Mouse (Mus musculus) heart, embryonic 16.5 days (tissue): ENCODE measurements at regions not wholly inside any gene's neighbourhood (a gene's known extent, or its start where the extent isn't known, plus 50 kb on each side); places are given as distances from the start of the nearest gene placed in this dataset.

Source experiments
- ATAC-seq: fragments of 200-750 bp; cut with Nextera tagmentation; replicated peaks from 2 replicates; pipeline ENCODE4 v1.8.0; 2017; ENCODE audit warnings: moderate number of reproducible peaks; ENCODE audit not compliant: insufficient read depth, low FRiP score; ENCODE audit errors: extremely low read depth
- H3K27ac ChIP-seq: fragments of 300-500 bp; sonication (generic); 2 replicates; pipeline ENCODE4 v1.5.1; 2014; ENCODE audit warnings: mild to moderate bottlenecking, low read length, control low read depth, moderate library complexity
- H3K27me3 ChIP-seq: fragments of 300-500 bp; sonication (generic); 2 replicates; pipeline ENCODE4 v1.6.1; 2014; ENCODE audit warnings: low read length, mixed read lengths; ENCODE audit not compliant: control insufficient read depth, insufficient read depth
- H3K36me3 ChIP-seq: fragments of 300-500 bp; sonication (generic); 2 replicates; pipeline ENCODE4 v1.6.1; 2014; ENCODE audit not compliant: control insufficient read depth, insufficient read depth
- H3K4me1 ChIP-seq: fragments of 300-500 bp; sonication (generic); 2 replicates; pipeline ENCODE4 v1.6.1; 2014; ENCODE audit warnings: low read length, mixed read lengths; ENCODE audit not compliant: control insufficient read depth, insufficient read depth
- H3K4me2 ChIP-seq: fragments of 300-500 bp; sonication (generic); 2 replicates; pipeline ENCODE4 v1.6.1; 2014; ENCODE audit warnings: low read depth, mild to moderate bottlenecking, control low read depth, low read length
- H3K4me3 ChIP-seq: fragments of 300-500 bp; sonication (generic); 2 replicates; pipeline ENCODE4 v1.5.1; 2014; ENCODE audit warnings: mild to moderate bottlenecking, control low read depth, low read length
- H3K9ac ChIP-seq: fragments of 300-500 bp; sonication (generic); 2 replicates; pipeline ENCODE4 v1.6.1; 2014; ENCODE audit warnings: low read length, control low read depth
- H3K9me3 ChIP-seq: fragments of 300-500 bp; sonication (generic); replicated peaks from 2 replicates; pipeline ENCODE4 v1.6.1; 2016; ENCODE audit warnings: low read length; ENCODE audit not compliant: control insufficient read depth
- WGBS: fragments of 180-500 bp; shearing (Covaris S2); extraction: QIAGEN DNeasy Blood & Tissue Kit; methylation state at CpG from one replicate; pipeline ENCODE4 v1.1.7; 2014; 5-methylcytosine and 5-hydroxymethylcytosine counted together

DNA sequence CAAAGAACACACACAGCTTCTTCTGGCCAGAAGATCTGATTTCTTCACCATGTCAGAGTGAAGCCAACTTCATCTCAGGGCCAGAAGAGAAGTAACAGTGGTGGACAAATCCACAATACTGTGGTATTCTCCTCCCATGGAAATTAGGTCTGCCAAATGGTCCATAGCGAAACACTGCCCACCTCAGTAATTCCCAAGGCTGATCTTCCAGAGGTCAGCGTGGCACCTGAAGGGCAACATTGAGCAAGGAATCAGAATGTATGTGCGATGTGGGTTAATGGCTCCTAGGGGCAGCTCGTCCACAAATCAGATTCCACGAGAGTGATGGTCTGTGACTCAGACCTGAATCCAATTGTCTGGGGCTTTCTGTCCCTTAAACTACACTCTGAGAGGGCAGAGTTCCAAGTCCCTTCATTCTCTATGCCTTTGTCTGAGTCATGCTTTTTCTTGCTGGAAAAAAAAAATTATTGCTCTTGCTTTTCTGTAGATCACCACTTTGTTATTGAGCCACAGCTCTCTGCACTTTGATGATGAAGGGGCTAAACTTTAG is 307.9 kb upstream of the Noct start:
- Histone ChIP-seq H3K9me3 (no peaks in the 10 kb centered on the region), H3K27me3 (no peaks in the 10 kb centered on the region), H3K9ac (no peak overlapping the region), H3K36me3 (no peaks in the 10 kb centered on the region), H3K4me2 (no peak overlapping the region), H3K4me1 (no peaks in the 10 kb centered on the region), H3K27ac (no peak overlapping the region), H3K4me3 (no peak overlapping the region)
- WGBS, result 75% methylated on average over 5 of the region's 5 CpGs
- no peak for ATAC-seq

DNA sequence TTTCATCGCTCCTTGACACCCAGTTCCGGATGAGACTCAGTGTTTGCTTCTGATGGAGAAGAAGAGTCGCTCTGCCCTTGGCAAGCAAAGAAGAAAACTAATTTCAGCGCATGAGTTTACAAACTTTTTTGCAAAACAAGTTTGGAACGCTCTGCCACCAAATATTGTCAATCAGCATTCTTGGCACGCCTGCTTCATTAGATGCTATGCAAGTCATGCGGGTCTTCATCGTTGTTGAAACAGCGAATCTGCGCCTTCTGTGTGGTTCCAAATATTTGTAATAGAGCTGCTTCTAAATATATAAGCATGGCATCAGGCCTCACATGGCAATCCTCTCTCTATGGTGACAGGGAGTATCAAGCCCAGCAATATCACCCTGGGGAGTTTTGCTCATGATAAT is 301.9 kb upstream of the Noct start:
- Histone ChIP-seq H3K27ac (no peak overlapping the region), H3K9ac (no peak overlapping the region), H3K27me3 (no peaks in the 10 kb centered on the region), H3K4me2 (no peak overlapping the region), H3K36me3 (no peaks in the 10 kb centered on the region), H3K4me3 (no peak overlapping the region), H3K9me3 (no peaks in the 10 kb centered on the region), H3K4me1 (no peaks in the 10 kb centered on the region)
- WGBS, result 91% methylated on average over 10 of the region's 10 CpGs
- no peak for ATAC-seq

DNA sequence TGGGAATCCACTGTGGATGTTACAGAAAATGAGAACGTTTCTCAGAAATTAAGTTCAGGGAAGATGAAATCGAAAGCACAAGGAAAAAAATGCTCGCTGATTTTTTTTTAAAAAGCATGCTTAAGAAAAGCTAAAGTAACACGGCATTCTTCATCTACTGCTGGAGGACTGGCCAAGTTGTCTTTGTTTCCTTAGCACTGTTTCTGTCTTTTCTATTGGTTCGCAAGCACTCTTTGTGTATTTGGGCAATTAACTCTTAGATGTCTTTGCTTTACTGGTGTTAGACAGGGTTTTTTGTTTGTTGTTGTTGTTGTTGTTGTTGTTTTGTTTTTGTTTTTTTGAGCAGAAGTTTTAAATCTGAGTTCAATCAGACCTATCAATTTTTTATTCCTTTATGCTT is 301.4 kb upstream of the Noct start:
- no peak for ATAC-seq
- 80% methylated on average over 5 of the region's 5 CpGs for WGBS
- no peaks in the 10 kb centered on the region for H3K4me1 ChIP-seq
- H3K4me3 ChIP-seq, result no peak overlapping the region
- H3K27me3 ChIP-seq, result no peaks in the 10 kb centered on the region
- H3K4me2 ChIP-seq, result no peak overlapping the region
- no peaks in the 10 kb centered on the region for H3K9me3 ChIP-seq
- H3K9ac ChIP-seq, result no peak overlapping the region
- no peak overlapping the region for H3K27ac ChIP-seq
- H3K36me3 ChIP-seq, result no peaks in the 10 kb centered on the region

DNA sequence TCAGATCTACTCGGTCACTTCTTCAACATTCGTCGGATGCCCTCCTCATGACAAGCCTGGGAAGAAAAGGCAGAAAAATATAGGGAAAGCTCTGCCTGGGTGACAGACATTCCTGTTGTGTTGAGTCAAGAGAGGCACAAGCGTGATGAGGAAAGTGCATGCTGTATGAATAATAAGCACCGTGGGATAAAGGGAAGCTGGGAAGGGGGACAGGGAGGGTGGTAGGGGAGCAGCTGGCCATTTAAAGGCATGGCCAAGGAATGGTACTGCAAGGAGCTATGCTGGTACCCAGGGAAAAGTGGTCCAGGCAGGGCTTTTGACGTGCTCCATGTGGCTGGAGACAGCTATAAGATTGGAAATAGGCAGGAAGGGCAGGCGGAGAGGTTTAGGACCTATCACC is 300.9 kb upstream of the Noct start:
- Histone ChIP-seq H3K9ac (no peak overlapping the region), H3K4me1 (no peaks in the 10 kb centered on the region), H3K27me3 (no peaks in the 10 kb centered on the region), H3K4me2 (no peak overlapping the region), H3K9me3 (no peaks in the 10 kb centered on the region), H3K36me3 (no peaks in the 10 kb centered on the region), H3K27ac (no peak overlapping the region), H3K4me3 (no peak overlapping the region)
- no peak for ATAC-seq
- 86% methylated on average over 7 of the region's 7 CpGs for WGBS

DNA sequence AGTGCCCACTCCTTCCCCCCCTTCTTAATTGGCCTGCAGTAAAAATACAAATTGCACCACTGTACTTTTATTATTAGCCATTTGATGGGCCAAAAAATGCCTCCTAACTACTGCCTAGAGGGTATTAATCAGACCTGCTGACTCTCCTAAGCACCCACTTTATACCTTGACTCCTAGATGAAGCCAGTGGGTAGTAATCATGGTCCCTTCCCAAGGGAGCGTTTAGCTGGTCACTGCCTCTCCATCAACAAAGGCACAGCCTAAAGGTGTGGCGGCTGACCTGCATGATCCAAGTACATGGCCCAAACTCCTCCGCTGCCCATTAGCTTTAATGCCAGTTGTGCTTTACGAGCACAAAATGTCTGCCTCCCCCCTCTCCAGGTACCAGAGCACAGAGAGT is 296.9 kb upstream of the Noct start:
- no peak overlapping the region for H3K4me3 ChIP-seq
- no peak overlapping the region for H3K27ac ChIP-seq
- no peak for ATAC-seq
- H3K36me3 ChIP-seq, result no peaks in the 10 kb centered on the region
- H3K4me1 ChIP-seq, result no peaks in the 10 kb centered on the region
- H3K9ac ChIP-seq, result no peak overlapping the region
- no peaks in the 10 kb centered on the region for H3K27me3 ChIP-seq
- no peak overlapping the region for H3K4me2 ChIP-seq
- 81% methylated on average over 4 of the region's 4 CpGs for WGBS
- H3K9me3 ChIP-seq, result no peaks in the 10 kb centered on the region

DNA sequence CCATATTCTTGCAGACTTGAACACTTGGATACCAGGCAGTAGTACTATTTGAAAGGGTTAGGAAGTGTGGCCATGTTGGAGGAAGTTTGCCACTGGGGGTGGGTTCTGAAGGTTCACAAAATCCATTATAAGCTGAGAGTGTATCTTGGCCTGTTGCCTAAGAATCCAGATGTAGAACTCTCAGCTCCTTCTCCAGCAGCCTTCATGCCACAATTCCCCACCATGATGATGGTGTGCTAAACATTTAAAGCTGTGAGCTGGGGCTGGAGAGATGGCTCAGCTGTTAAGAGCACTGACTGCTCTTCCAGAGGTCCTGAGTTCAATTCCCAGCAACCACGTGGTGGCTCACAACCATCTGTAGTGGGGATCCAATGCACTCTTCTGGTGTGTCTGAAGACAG is 295.2 kb upstream of the Noct start:
- H3K4me1 ChIP-seq, result no peaks in the 10 kb centered on the region
- H3K4me3 ChIP-seq, result no peak overlapping the region
- no peak for ATAC-seq
- no peak overlapping the region for H3K4me2 ChIP-seq
- no peak overlapping the region for H3K9ac ChIP-seq
- H3K9me3 ChIP-seq, result no peaks in the 10 kb centered on the region
- no peaks in the 10 kb centered on the region for H3K36me3 ChIP-seq
- WGBS, result 70% methylated on average over 1 of the region's 1 CpGs
- no peaks in the 10 kb centered on the region for H3K27me3 ChIP-seq
- H3K27ac ChIP-seq, result no peak overlapping the region

DNA sequence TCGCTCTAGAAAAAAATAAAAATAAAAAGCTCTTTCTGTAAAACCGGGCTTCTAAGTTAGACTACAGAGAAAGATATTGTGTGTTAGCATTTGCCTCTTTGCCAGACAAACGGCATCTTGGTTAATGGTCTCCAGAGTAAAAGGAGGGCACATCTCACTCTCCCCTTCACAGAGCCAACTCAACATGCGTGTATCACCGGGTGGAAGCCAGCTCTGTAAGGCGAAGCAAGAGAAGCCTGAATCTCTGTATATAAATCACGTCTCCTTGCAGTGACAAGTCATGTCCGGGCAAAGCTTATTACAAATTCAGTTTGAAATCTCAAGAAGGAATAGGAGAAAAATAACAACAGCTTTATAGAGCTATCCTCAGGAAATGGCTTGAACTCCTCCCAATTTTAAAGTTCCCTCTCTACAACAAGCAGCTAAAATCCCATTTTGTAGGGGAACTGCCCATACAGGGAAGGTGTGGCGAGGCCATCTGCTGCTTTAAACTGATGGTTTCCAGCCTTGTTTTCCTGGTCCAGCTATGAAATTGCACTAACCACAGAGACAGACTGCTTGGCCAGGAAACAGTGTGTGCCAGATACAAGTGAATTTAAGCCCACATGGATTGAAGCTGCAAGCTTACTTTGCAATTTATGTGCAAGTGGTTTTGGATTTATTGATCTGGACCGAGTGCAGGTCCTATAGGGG is 291.7 kb upstream of the Noct start:
- Histone ChIP-seq H3K9me3 (no peaks in the 10 kb centered on the region), H3K4me1 (no peaks in the 10 kb centered on the region), H3K9ac (no peak overlapping the region), H3K4me3 (no peak overlapping the region), H3K27ac (no peak overlapping the region), H3K36me3 (no peaks in the 10 kb centered on the region), H3K27me3 (no peaks in the 10 kb centered on the region), H3K4me2 (no peak overlapping the region)
- WGBS, result 77% methylated on average over 10 of the region's 10 CpGs
- no peak for ATAC-seq

DNA sequence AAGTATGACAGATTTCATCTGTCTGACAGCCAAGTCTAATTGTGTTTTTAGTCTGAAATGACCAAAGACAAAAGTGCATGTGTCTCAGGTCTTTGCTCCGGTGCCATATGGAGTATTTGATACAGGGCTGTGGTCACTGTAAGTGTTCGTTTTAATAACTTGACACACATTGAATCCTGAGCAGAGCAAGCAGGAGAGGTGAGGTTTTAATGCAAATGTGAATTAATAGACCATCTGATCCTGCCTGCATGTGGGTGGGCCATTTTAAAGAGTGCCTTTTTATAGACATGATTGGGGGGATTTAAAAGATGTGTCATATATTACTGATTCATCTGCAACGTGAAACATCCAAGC is 291.2 kb upstream of the Noct start:
- no peak for ATAC-seq
- H3K4me2 ChIP-seq, result no peak overlapping the region
- H3K36me3 ChIP-seq, result no peaks in the 10 kb centered on the region
- no peak overlapping the region for H3K4me3 ChIP-seq
- no peak overlapping the region for H3K9ac ChIP-seq
- H3K4me1 ChIP-seq, result no peaks in the 10 kb centered on the region
- no peaks in the 10 kb centered on the region for H3K27me3 ChIP-seq
- H3K27ac ChIP-seq, result no peak overlapping the region
- H3K9me3 ChIP-seq, result no peaks in the 10 kb centered on the region
- 79% methylated on average over 3 of the region's 3 CpGs for whole genome bisulfite sequencing

DNA sequence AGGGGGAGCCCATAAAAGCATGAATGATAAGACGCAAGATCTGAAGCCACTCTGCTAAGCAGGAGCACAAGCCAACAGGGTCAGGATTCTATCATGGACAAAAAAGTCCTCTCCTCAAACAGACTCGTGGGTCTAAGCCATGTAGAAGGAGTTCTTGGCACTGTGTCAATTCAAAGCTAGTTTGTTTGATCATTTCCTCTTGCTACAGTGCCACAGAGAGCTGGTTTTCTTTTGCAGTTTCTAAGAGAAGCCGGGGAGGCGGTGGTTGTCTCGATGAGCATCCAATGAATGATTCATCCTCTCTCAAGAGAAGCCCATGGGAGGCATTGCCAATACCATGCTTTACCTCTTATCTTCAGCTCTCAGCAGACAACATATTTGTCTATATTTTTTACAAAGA is 284.6 kb upstream of the Noct start:
- Histone ChIP-seq H3K27ac (no peak overlapping the region), H3K4me1 (no peaks in the 10 kb centered on the region), H3K4me2 (no peak overlapping the region), H3K36me3 (no peaks in the 10 kb centered on the region), H3K4me3 (no peak overlapping the region), H3K27me3 (no peaks in the 10 kb centered on the region), H3K9ac (no peak overlapping the region), H3K9me3 (no peaks in the 10 kb centered on the region)
- WGBS, result 55% methylated on average over 5 of the region's 5 CpGs
- ATAC-seq, result no peak
